Mouse (Mus musculus) MEL (cell line): ENCODE data around the gene Rnf185. TPM values are rescaled to one million over a fixed set of nuclear protein-coding genes. Genes with fewer than 3 reads are reported as not detected.
A peak's percentile ranks its signal among the peaks of the same experiment; 100 is the strongest.

Experiments
- DNase-seq: peaks from one replicate; pipeline ENCODE4 v3.0.0; 2011; ENCODE audit warnings: low read depth, low spot score
- H3K27ac ChIP-seq: 2 replicates; pipeline ENCODE4 v1.5.1; 2012; ENCODE audit warnings: low read depth, mild to moderate bottlenecking, control low read depth, low read length, moderate library complexity; ENCODE audit not compliant: control insufficient read depth
- H3K27me3 ChIP-seq, 2 experiments: fragments of 150-350 bp in 1 of 2; sonication (generic) in 1 of 2; 2 replicates each; pipeline ENCODE4 v1.6.1; 2012; ENCODE audit warnings: low read length in 2 of 2, mild to moderate bottlenecking in 2 of 2, improper control_type of control experiment in 1 of 2, moderate library complexity in 1 of 2; ENCODE audit not compliant: insufficient read depth in 2 of 2, control insufficient read depth in 1 of 2
- H3K36me3 ChIP-seq, 2 experiments: 2 replicates each; pipeline ENCODE4 v1.6.1; 2012 to 2014; ENCODE audit warnings: low read length in 2 of 2, improper control_type of control experiment in 1 of 2, inconsistent platforms in 1 of 2, mild to moderate bottlenecking in 1 of 2; ENCODE audit not compliant: insufficient read depth in 2 of 2, control insufficient read depth in 1 of 2
- H3K4me1 ChIP-seq, 2 experiments: fragments of 150-350 bp in 1 of 2; sonication (generic) in 1 of 2; 2 replicates each; pipeline ENCODE4 v1.6.1; 2012; ENCODE audit warnings: low read length in 2 of 2, improper control_type of control experiment in 1 of 2, mild to moderate bottlenecking in 1 of 2; ENCODE audit not compliant: insufficient read depth in 2 of 2, control insufficient read depth in 1 of 2
- H3K4me3 ChIP-seq, 2 experiments: fragments of 150-350 bp in 1 of 2; sonication (generic) in 1 of 2; 2 replicates each; pipeline ENCODE4 v1.5.1; 2012; ENCODE audit warnings: low read depth in 2 of 2, low read length in 2 of 2, mild to moderate bottlenecking in 2 of 2, moderate library complexity in 2 of 2, control low read depth in 1 of 2, improper control_type of control experiment in 1 of 2; ENCODE audit not compliant: control insufficient read depth in 1 of 2, insufficient read depth in 1 of 2
- H3K79me2 ChIP-seq: 2 replicates; pipeline ENCODE4 v1.6.1; 2012; ENCODE audit warnings: mild to moderate bottlenecking, low read length, moderate library complexity; ENCODE audit not compliant: control insufficient read depth, poor library complexity, insufficient read depth
- H3K9ac ChIP-seq: 2 replicates; pipeline ENCODE4 v1.6.1; 2012; ENCODE audit warnings: low read depth, mild to moderate bottlenecking, control low read depth, low read length, moderate library complexity; ENCODE audit not compliant: control insufficient read depth, poor library complexity, severe bottlenecking
- H3K9me3 ChIP-seq: fragments of 150-350 bp; sonication (generic); replicated peaks from 2 replicates; pipeline ENCODE4 v1.6.1; 2012; ENCODE audit warnings: mild to moderate bottlenecking, low read length, improper control_type of control experiment, moderate library complexity; ENCODE audit not compliant: insufficient read depth
- CHD1 ChIP-seq: IDR thresholded peaks from 2 replicates; pipeline ENCODE4 v1.6.1; 2012; ENCODE audit warnings: low read depth, mild to moderate bottlenecking, inconsistent platforms, low read length, improper control_type of control experiment
- CHD2 ChIP-seq: IDR thresholded peaks from 2 replicates; pipeline ENCODE4 v1.6.1; 2011; ENCODE audit warnings: low read length, improper control_type of control experiment
- CTCF ChIP-seq, 3 experiments: IDR thresholded peaks in 2 of 3; conservative IDR thresholded peaks in 1 of 3; 2 replicates each; pipeline ENCODE4 v1.5.1; 2011 to 2012; ENCODE audit warnings: low read length in 3 of 3, low read depth in 2 of 3, mild to moderate bottlenecking in 2 of 3, improper control_type of control experiment in 1 of 3, inconsistent platforms in 1 of 3, mixed read lengths in 1 of 3, moderate library complexity in 1 of 3; ENCODE audit not compliant: control insufficient read depth in 1 of 3, insufficient read depth in 1 of 3, poor library complexity in 1 of 3, severe bottlenecking in 1 of 3
- E2F4 ChIP-seq: IDR thresholded peaks from 2 replicates; pipeline ENCODE4 v1.6.1; 2011; ENCODE audit warnings: low read depth, low read length, improper control_type of control experiment, borderline replicate concordance
- EP300 ChIP-seq, 2 experiments: IDR thresholded peaks; 2 replicates each; pipeline ENCODE4 v1.6.1; 2011; ENCODE audit warnings: improper control_type of control experiment in 2 of 2, low read length in 2 of 2, low read depth in 1 of 2, mild to moderate bottlenecking in 1 of 2
- ETS1 ChIP-seq: IDR thresholded peaks from 2 replicates; pipeline ENCODE4 v1.6.1; 2012; ENCODE audit warnings: low read depth, mild to moderate bottlenecking, inconsistent platforms, low read length, improper control_type of control experiment, moderate library complexity
- GATA1 ChIP-seq: IDR thresholded peaks from 2 replicates; pipeline ENCODE4 v1.6.1; 2011; ENCODE audit warnings: low read depth, low read length, improper control_type of control experiment
- HCFC1 ChIP-seq: IDR thresholded peaks from 2 replicates; pipeline ENCODE4 v1.6.1; 2012; ENCODE audit warnings: low read depth, mild to moderate bottlenecking, inconsistent platforms, low read length, improper control_type of control experiment, moderate library complexity
- KAT2A ChIP-seq: conservative IDR thresholded peaks from 2 replicates; pipeline ENCODE4 v1.6.1; 2012; ENCODE audit warnings: low read depth, low read length, improper control_type of control experiment, inconsistent platforms
- MAFK ChIP-seq: IDR thresholded peaks from 2 replicates; pipeline ENCODE4 v1.6.1; 2011; ENCODE audit warnings: low read depth, mild to moderate bottlenecking, low read length, improper control_type of control experiment, borderline replicate concordance
- MAZ ChIP-seq: IDR thresholded peaks from 2 replicates; pipeline ENCODE4 v1.6.1; 2012; ENCODE audit warnings: low read depth, mild to moderate bottlenecking, inconsistent platforms, low read length, improper control_type of control experiment
- POLR2AphosphoS5 ChIP-seq: IDR thresholded peaks from 2 replicates; pipeline ENCODE4 v1.6.1; 2012; ENCODE audit warnings: low read depth, borderline replicate concordance, mild to moderate bottlenecking, inconsistent platforms, low read length, moderate library complexity, mixed read lengths
- RAD21 ChIP-seq: IDR thresholded peaks from 2 replicates; pipeline ENCODE4 v1.6.1; 2011; ENCODE audit warnings: mild to moderate bottlenecking, low read depth, low read length, improper control_type of control experiment
- RCOR1 ChIP-seq: IDR thresholded peaks from 2 replicates; pipeline ENCODE4 v1.6.1; 2012; ENCODE audit warnings: low read depth, mild to moderate bottlenecking, inconsistent platforms, low read length, improper control_type of control experiment
- TCF12 ChIP-seq: IDR thresholded peaks from 2 replicates; pipeline ENCODE4 v1.6.1; 2014; ENCODE audit warnings: low read depth, mild to moderate bottlenecking, inconsistent platforms, low read length, improper control_type of control experiment, moderate library complexity
- UBTF ChIP-seq: IDR thresholded peaks from 2 replicates; pipeline ENCODE4 v1.6.1; 2012; ENCODE audit warnings: low read depth, mild to moderate bottlenecking, inconsistent platforms, low read length, improper control_type of control experiment, moderate library complexity, borderline replicate concordance; ENCODE audit not compliant: insufficient read depth
- USF1 ChIP-seq: IDR thresholded peaks from 2 replicates; pipeline ENCODE4 v1.6.1; 2014; ENCODE audit warnings: low read depth, mild to moderate bottlenecking, inconsistent platforms, low read length, improper control_type of control experiment, moderate library complexity
- ZC3H11A ChIP-seq: IDR thresholded peaks from 2 replicates; pipeline ENCODE4 v1.6.1; 2012; ENCODE audit warnings: low read depth, mild to moderate bottlenecking, inconsistent platforms, low read length, improper control_type of control experiment
- ZMIZ1 ChIP-seq: IDR thresholded peaks from 2 replicates; pipeline ENCODE4 v1.6.1; 2012; ENCODE audit warnings: low read depth, mild to moderate bottlenecking, inconsistent platforms, low read length, improper control_type of control experiment, moderate library complexity
- polyA plus RNA-seq, 2 experiments: library from polyadenylated mRNA; stranded (reverse) in 1 of 2; unstranded in 1 of 2; fragments of >175 nt in 1 of 2; fragments of >200 nt in 1 of 2; gene quantifications; 2 replicates each; pipeline versions ENCODE4 v1.2.1 to v1.2.4; 2012; ENCODE audit warnings: low replicate concordance in 2 of 2, low read depth in 1 of 2; ENCODE audit not compliant: insufficient read length in 2 of 2, insufficient read depth in 1 of 2, missing spikeins in 1 of 2
- total RNA-seq: library from RNA; depleted of rRNA; stranded (reverse); fragments of 300-350 nt; gene quantifications from 2 replicates; pipeline ENCODE4 v1.2.3, GENCODE M21; 2012

The Rnf185 gene
- total and polyA plus RNA-seq, 3 experiments = 9.9 to 13.8 TPM; not detected in 1

DNA sequence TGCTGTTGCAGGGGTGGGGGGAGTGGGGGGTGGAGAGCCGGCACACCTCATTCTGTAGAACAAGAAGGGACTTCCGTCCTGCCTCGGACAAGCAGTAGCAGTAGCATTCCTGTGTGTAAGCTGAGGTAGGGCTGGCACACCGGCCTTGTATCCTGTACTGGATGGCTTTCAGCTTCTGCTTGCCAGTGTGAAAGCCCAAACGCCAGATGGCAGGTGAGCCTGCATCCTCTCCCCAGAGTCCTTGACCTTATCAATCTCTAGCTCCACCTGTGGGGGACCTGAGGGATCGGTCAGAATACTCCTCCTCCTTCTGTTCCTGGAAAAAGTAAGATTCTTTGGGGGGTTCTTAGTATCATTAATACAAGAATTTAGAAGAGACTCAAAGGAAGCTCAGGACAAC is 1.3 kb upstream of the Rnf185 start:
- TF ChIP-seq CHD2 = no peak
- peak; percentile 3 for TF ChIP-seq RAD21
- peak in 1 of 3 experiments; percentile 21; a peak in 1 of 6 replicates for TF ChIP-seq CTCF (IDR thresholded peaks at IDR 0.05 in 2 of 3, conservative IDR thresholded peaks at IDR 0.05 in 1 of 3; ENCODE audit: control insufficient read depth in 1 of 3, insufficient read depth in 1 of 3, low read depth in 2 of 3, low read length in 3 of 3, poor library complexity in 1 of 3, severe bottlenecking in 1 of 3)
- TF ChIP-seq, all 39 proteins: peak for 2
- no peaks in the 10 kb centered on the region for H3K27me3 ChIP-seq
- peaks cover 6 to 12% of the 10 kb centered on the region in 2 experiments for H3K4me1 ChIP-seq
- no peaks in the 10 kb centered on the region for H3K9me3 ChIP-seq
- no peak for DNase-seq
- peaks cover 15% of the 10 kb centered on the region for H3K79me2 ChIP-seq
- H3K9ac ChIP-seq = no peak overlapping the region
- H3K4me3 ChIP-seq = no peak overlapping the region
- no peak overlapping the region for H3K27ac ChIP-seq
- H3K36me3 ChIP-seq = peaks cover 0 to 17% of the 10 kb centered on the region in 2 experiments; a peak in 2 of 4 replicates

GRCm38 (mm10) chr11:3452769-3453168 is 606 bp upstream of the Rnf185 start:
- peaks cover 15% of the 10 kb centered on the region for H3K79me2 ChIP-seq
- peaks cover 0 to 17% of the 10 kb centered on the region in 2 experiments; a peak in 2 of 4 replicates for H3K36me3 ChIP-seq
- H3K9me3 ChIP-seq = no peaks in the 10 kb centered on the region
- H3K27ac ChIP-seq = peak overlapping the region; percentile 72
- H3K4me1 ChIP-seq = peaks cover 6 to 12% of the 10 kb centered on the region in 2 experiments
- no peak for DNase-seq
- no peaks in the 10 kb centered on the region for H3K27me3 ChIP-seq
- TF ChIP-seq CHD1 (peak; percentile 72; the same call in 1 of the 2 replicates), HCFC1 (no peak), E2F4 (no peak), MAZ (0 out of 2 replicates have a peak, but pooled peaks have one; percentile 11), EP300 (IDR thresholded peaks at IDR 0.05; ENCODE audit: low read depth in 1 of 2, low read length in 2 of 2) (0 out of 4 replicates have a peak, but pooled peaks of 1 of the 2 experiments have one; percentile 11)
- H3K4me3 ChIP-seq = peak overlapping the region; percentile 67 to 94
- peak overlapping the region; percentile 89 for H3K9ac ChIP-seq

DNA sequence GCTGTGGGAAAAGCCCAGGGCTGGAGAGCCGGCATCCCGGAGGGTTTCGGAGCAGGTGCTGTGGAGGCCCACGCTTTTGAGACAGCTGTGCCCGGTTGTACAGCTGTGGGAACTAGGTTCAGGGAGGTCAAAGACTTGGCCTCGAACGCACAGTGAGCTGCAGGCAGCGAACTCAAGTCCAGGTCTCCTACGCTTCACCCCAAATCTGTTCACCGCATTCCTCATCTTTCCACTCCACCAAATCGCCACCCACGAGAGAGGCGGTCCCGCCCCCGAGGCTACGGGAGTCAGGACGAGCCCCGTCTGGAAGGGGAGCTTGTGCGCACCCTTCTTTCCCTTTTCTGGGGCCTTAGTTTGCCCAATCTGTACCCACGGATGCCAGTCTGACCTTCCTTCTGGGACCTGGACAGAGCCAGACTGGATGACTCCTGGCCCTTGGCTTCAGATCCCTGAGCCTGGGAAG is 431 bp downstream of the Rnf185 start:
- H3K27ac ChIP-seq = peak overlapping the region; percentile 43
- H3K9me3 ChIP-seq = no peaks in the 10 kb centered on the region
- peaks cover 0 to 17% of the 10 kb centered on the region in 2 experiments; a peak in 2 of 4 replicates for H3K36me3 ChIP-seq
- peak overlapping the region; percentile 75 for H3K9ac ChIP-seq
- no peaks in the 10 kb centered on the region for H3K27me3 ChIP-seq
- peaks cover 15% of the 10 kb centered on the region for H3K79me2 ChIP-seq
- no peak for DNase-seq
- TF ChIP-seq ETS1 (no peak), POLR2AphosphoS5 (no peak), TCF12 (no peak), UBTF (no peak), ZC3H11A (no peak), USF1 (no peak), CTCF (IDR thresholded peaks at IDR 0.05 in 2 of 3, conservative IDR thresholded peaks at IDR 0.05 in 1 of 3; ENCODE audit: control insufficient read depth in 1 of 3, insufficient read depth in 1 of 3, low read depth in 2 of 3, low read length in 3 of 3, poor library complexity in 1 of 3, severe bottlenecking in 1 of 3) (no peak), HCFC1 (no peak), MAFK (no peak), KAT2A (no peak), E2F4 (no peak), RCOR1 (no peak), ZMIZ1 (no peak), GATA1 (no peak), CHD1 (no peak)
- peak overlapping the region; percentile 69 to 94 for H3K4me3 ChIP-seq
- H3K4me1 ChIP-seq = peaks cover 6 to 12% of the 10 kb centered on the region in 2 experiments
